Mouse (Mus musculus) hindbrain, embryonic 10.5 days (tissue): ENCODE data around the gene Eps8. TPM values are rescaled to one million over a fixed set of nuclear protein-coding genes. Genes with fewer than 3 reads are reported as not detected.

ENCODE experiments used
- DNase-seq: peaks from one replicate; pipeline ENCODE4 v3.0.0-alpha.2; 2017; ENCODE audit warnings: low spot score
- H3K27ac ChIP-seq: fragments of 300-500 bp; sonication (generic); 2 replicates; pipeline ENCODE4 v1.5.1; 2016; ENCODE audit warnings: mild to moderate bottlenecking, moderate library complexity
- H3K27me3 ChIP-seq: fragments of 300-500 bp; sonication (generic); 2 replicates; pipeline ENCODE4 v1.6.1; 2016; ENCODE audit warnings: mild to moderate bottlenecking; ENCODE audit not compliant: poor library complexity, insufficient read depth, severe bottlenecking
- H3K36me3 ChIP-seq: fragments of 300-500 bp; sonication (generic); 2 replicates; pipeline ENCODE4 v1.6.1; 2016; ENCODE audit warnings: mild to moderate bottlenecking, moderate library complexity
- H3K4me1 ChIP-seq: fragments of 300-500 bp; sonication (generic); replicated peaks from 2 replicates; pipeline ENCODE4 v1.6.1; 2016; ENCODE audit warnings: mild to moderate bottlenecking
- H3K4me3 ChIP-seq: fragments of 300-500 bp; sonication (generic); 2 replicates; pipeline ENCODE4 v1.5.1; 2016; ENCODE audit warnings: mild to moderate bottlenecking, moderate library complexity
- H3K9me3 ChIP-seq: fragments of 300-500 bp; sonication (generic); 2 replicates; pipeline ENCODE4 v1.6.1; 2016; ENCODE audit warnings: mild to moderate bottlenecking, moderate library complexity
- WGBS: fragments of 180-500 bp; shearing (Covaris S2); methylation state at CpG from one replicate; pipeline ENCODE4 v1.1.7; 2016; 5-methylcytosine and 5-hydroxymethylcytosine counted together
- polyA plus RNA-seq: library from polyadenylated mRNA; unstranded; fragments of >200 nt; fragmentation: Nextera tagmentation; extraction: Ambion mirVana; gene quantifications from 2 replicates; pipeline ENCODE4 v1.2.1, GENCODE M21; 2016

Eps8 gene
- polyA plus RNA-seq, 1 experiment from 2014 or later: 5.8 TPM

DNA sequence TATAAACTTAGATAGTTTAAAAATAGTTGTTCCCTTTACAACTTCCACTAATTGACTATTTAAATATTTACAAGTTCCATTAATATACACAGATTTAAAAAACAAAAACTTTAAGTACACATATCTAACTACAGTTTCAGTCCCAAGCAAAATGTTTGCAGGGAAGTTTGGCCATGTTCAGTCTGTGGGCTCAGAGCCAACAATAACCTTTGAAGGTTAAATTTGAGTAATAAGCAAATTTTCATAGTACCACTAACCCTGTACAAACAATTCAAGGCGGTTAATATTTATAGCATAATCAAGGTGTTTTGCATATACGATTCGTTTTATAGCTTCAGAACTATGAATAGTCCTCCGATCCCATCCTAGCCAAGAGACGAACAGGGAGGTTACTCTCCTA is 84.7 kb downstream of the Eps8 start:
- Histone ChIP-seq H3K4me3 (no peak overlapping the region), H3K36me3 (no peaks in the 10 kb centered on the region), H3K27ac (no peak overlapping the region), H3K27me3 (no peaks in the 10 kb centered on the region), H3K4me1 (peaks cover 4% of the 10 kb centered on the region; the same call in 1 of the 2 replicates), H3K9me3 (no peaks in the 10 kb centered on the region)
- no peak for DNase-seq
- 95% methylated on average over 5 of the region's 5 CpGs for WGBS

- Histone ChIP-seq H3K9me3 (no peaks in the 10 kb centered on the region), H3K36me3 (no peaks in the 10 kb centered on the region), H3K27ac (no peak overlapping the region), H3K27me3 (no peaks in the 10 kb centered on the region), H3K4me3 (no peak overlapping the region), H3K4me1 (peaks cover 4% of the 10 kb centered on the region; the same call in 1 of the 2 replicates)
- WGBS: 81% methylated on average over 6 of the region's 6 CpGs
- DNase-seq: no peak
Measured at GRCm38 (mm10) chr6:137569071-137569470, 85.6 kb downstream of the Eps8 start.

DNA sequence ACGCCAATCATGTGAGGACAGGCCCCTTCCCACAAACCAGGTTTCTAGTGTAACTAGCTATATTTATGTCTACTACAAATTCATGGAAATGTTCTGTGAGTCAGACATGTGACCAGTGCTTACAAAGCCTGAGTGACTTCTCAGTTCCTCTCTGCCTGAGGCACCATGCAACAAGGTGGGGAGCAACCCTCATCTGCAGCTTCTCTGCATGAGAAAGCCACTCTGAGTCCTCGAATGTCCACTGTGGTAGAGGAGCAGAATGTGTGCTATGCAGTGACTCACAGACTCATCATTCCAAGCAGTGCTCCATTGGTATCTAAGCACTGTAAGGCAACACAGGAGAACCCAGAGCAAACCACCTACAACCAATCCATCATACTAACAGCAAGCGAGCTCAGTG is 88.8 kb downstream of the Eps8 start:
- Histone ChIP-seq H3K4me1 (no peaks in the 10 kb centered on the region; the same call in 1 of the 2 replicates), H3K27ac (no peak overlapping the region), H3K36me3 (no peaks in the 10 kb centered on the region), H3K9me3 (no peaks in the 10 kb centered on the region), H3K4me3 (no peak overlapping the region), H3K27me3 (no peaks in the 10 kb centered on the region)
- no peak for DNase-seq
- 93% methylated on average over 3 of the region's 3 CpGs for WGBS

- whole genome bisulfite sequencing: 93% methylated on average over 6 of the region's 6 CpGs
- Histone ChIP-seq H3K27ac (no peak overlapping the region), H3K4me3 (no peak overlapping the region), H3K36me3 (no peaks in the 10 kb centered on the region), H3K9me3 (no peaks in the 10 kb centered on the region), H3K27me3 (no peaks in the 10 kb centered on the region), H3K4me1 (peaks cover 3% of the 10 kb centered on the region)
- no peak for DNase-seq
Measured at GRCm38 (mm10) chr6:137565454-137565853, 89.2 kb downstream of the Eps8 start.

DNA sequence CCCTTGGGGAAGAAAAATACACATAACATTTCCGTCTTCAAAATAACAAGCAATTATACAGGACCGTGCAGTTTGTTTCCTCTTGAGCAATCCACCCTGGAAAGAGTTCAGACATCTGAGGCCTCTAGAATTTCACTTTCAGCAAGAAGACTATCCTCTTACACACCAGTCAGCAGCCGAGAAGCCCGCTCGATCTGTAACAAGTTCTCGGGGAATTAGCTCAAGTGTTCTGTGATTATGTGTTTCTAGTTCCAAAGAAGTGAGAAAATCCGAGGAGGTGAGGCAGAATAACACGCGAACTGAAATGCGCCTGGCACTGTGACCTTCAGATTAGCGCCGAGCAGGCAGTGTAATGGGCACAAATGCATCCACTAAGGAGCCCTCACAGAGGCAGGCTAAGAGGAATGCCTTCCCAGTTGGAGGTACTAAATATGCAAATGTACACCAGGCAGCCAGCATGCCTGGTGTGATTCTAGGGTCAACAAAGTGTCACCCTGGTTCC is 94.3 kb downstream of the Eps8 start:
- H3K27me3 ChIP-seq: no peaks in the 10 kb centered on the region
- H3K9me3 ChIP-seq: no peaks in the 10 kb centered on the region
- WGBS: 42% methylated on average over 12 of the region's 12 CpGs
- peaks cover 13% of the 10 kb centered on the region for H3K4me1 ChIP-seq
- no peaks in the 10 kb centered on the region for H3K36me3 ChIP-seq
- no peak overlapping the region for H3K4me3 ChIP-seq
- no peak overlapping the region for H3K27ac ChIP-seq
- peak; percentile 13 for DNase-seq

- H3K27me3 ChIP-seq: no peaks in the 10 kb centered on the region
- no peaks in the 10 kb centered on the region for H3K36me3 ChIP-seq
- DNase-seq: no peak
- H3K4me3 ChIP-seq: no peak overlapping the region
- H3K27ac ChIP-seq: no peak overlapping the region
- no peaks in the 10 kb centered on the region for H3K9me3 ChIP-seq
- WGBS: 88% methylated on average over 13 of the region's 13 CpGs
- H3K4me1 ChIP-seq: peaks cover 13% of the 10 kb centered on the region
Measured at GRCm38 (mm10) chr6:137558840-137559239, 95.8 kb downstream of the Eps8 start.

- Histone ChIP-seq H3K27me3 (no peaks in the 10 kb centered on the region), H3K4me3 (no peak overlapping the region), H3K36me3 (no peaks in the 10 kb centered on the region), H3K27ac (no peak overlapping the region), H3K4me1 (peaks cover 13% of the 10 kb centered on the region), H3K9me3 (no peaks in the 10 kb centered on the region)
- no peak for DNase-seq
- 89% methylated on average over 2 of the region's 2 CpGs for WGBS
Measured at GRCm38 (mm10) chr6:137557671-137558070, 97.0 kb downstream of the Eps8 start.

- no peak overlapping the region for H3K27ac ChIP-seq
- DNase-seq: no peak
- 90% methylated on average over 4 of the region's 4 CpGs for WGBS
- H3K36me3 ChIP-seq: no peaks in the 10 kb centered on the region
- peaks cover 13% of the 10 kb centered on the region for H3K4me1 ChIP-seq
- no peaks in the 10 kb centered on the region for H3K9me3 ChIP-seq
- H3K4me3 ChIP-seq: no peak overlapping the region
- no peaks in the 10 kb centered on the region for H3K27me3 ChIP-seq
Measured at GRCm38 (mm10) chr6:137557159-137557558, 97.5 kb downstream of the Eps8 start.

- H3K4me3 ChIP-seq: no peak overlapping the region
- no peaks in the 10 kb centered on the region for H3K27me3 ChIP-seq
- DNase-seq: no peak
- WGBS: 90% methylated on average over 5 of the region's 5 CpGs
- peaks cover 13% of the 10 kb centered on the region for H3K4me1 ChIP-seq
- no peaks in the 10 kb centered on the region for H3K36me3 ChIP-seq
- no peaks in the 10 kb centered on the region for H3K9me3 ChIP-seq
- no peak overlapping the region for H3K27ac ChIP-seq
Measured at GRCm38 (mm10) chr6:137556636-137557035, 98.0 kb downstream of the Eps8 start.

DNA sequence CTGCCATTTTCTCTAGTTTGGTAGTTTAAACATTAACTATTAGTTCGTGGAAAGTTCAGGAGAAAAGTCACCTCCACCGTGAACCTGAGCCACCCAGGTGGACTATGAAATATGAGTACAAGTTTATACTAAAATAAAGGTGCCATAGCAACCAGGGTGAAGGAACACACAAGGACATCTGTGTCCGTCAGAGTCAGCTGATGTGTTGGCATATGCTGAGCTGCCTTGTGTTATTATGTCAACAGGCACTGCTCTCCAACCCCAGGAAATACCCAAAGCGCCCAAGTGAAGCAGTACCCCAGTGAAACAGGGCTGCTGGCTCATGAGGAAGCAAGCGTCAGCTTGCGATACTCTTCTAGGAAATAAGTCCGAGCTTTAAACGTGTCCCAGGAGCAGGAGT is 104.5 kb downstream of the Eps8 start:
- H3K4me3 ChIP-seq: no peak overlapping the region
- H3K36me3 ChIP-seq: no peaks in the 10 kb centered on the region
- no peaks in the 10 kb centered on the region for H3K27me3 ChIP-seq
- no peak for DNase-seq
- 0 out of 2 replicates have a peak, but pooled peaks cover 3% of the 10 kb centered on the region for H3K4me1 ChIP-seq
- WGBS: 81% methylated on average over 8 of the region's 8 CpGs
- no peaks in the 10 kb centered on the region for H3K9me3 ChIP-seq
- H3K27ac ChIP-seq: no peak overlapping the region

DNA sequence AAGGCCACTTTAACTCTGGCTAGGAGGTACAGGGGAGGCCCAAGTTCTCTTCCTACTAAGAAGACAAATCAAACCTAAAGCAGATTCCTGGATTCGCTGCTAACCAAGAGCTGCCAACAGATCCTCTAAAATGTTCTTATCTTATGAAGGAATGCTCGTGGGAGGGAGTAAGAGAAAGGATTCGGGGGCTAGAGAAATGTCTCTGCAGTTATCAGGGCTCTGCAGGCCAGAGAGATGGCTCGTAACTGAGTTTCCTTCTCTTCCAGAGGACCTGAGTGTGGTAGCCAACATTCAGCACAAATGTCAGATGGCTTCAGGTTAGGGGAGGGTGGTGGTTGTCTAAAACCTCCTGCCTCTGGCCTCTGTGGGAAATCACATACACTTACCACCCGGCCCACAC is 106.1 kb downstream of the Eps8 start:
- 81% methylated on average over 5 of the region's 5 CpGs for WGBS
- Histone ChIP-seq H3K9me3 (0 out of 2 replicates have a peak, but pooled peaks cover 2% of the 10 kb centered on the region), H3K27me3 (no peaks in the 10 kb centered on the region), H3K4me1 (peaks cover 6% of the 10 kb centered on the region; the same call in 1 of the 2 replicates), H3K4me3 (no peak overlapping the region), H3K27ac (no peak overlapping the region), H3K36me3 (no peaks in the 10 kb centered on the region)
- no peak for DNase-seq

DNA sequence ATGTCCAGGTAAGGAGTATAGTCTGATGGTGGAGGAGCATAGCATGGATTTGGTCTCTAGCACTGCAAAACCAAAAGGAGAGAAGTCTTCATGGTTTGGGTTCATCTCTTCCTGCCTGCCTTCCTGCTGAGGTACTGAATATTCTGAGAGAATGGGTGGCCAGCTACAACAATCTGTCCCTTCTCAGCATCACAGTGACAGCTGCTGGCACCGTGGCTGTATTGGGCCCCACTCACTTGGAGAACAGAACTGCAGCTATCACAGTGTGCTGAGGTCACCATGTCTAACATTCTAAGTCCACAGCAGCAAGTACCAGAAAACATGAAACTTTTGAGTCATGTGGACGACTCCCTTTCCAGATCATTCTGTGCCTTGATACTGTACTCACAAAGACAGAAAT is 107.1 kb downstream of the Eps8 start:
- WGBS: 85% methylated on average over 2 of the region's 2 CpGs
- no peaks in the 10 kb centered on the region for H3K27me3 ChIP-seq
- H3K36me3 ChIP-seq: no peaks in the 10 kb centered on the region
- no peak overlapping the region for H3K4me3 ChIP-seq
- H3K9me3 ChIP-seq: 0 out of 2 replicates have a peak, but pooled peaks cover 2% of the 10 kb centered on the region
- H3K27ac ChIP-seq: no peak overlapping the region
- H3K4me1 ChIP-seq: peaks cover 16% of the 10 kb centered on the region
- no peak for DNase-seq

- H3K27me3 ChIP-seq: no peaks in the 10 kb centered on the region; the same call in 1 of the 2 replicates
- peaks cover 31% of the 10 kb centered on the region for H3K4me1 ChIP-seq
- H3K4me3 ChIP-seq: no peak overlapping the region
- DNase-seq: no peak
- H3K27ac ChIP-seq: no peak overlapping the region
- no peaks in the 10 kb centered on the region for H3K36me3 ChIP-seq
- 84% methylated on average over 6 of the region's 6 CpGs for WGBS
- 0 out of 2 replicates have a peak, but pooled peaks cover 2% of the 10 kb centered on the region for H3K9me3 ChIP-seq
Measured at GRCm38 (mm10) chr6:137546101-137546500, 108.6 kb downstream of the Eps8 start.

- no peak for DNase-seq
- H3K36me3 ChIP-seq: no peaks in the 10 kb centered on the region
- H3K9me3 ChIP-seq: 0 out of 2 replicates have a peak, but pooled peaks cover 2% of the 10 kb centered on the region
- no peak overlapping the region for H3K4me3 ChIP-seq
- 90% methylated on average over 3 of the region's 3 CpGs for WGBS
- H3K4me1 ChIP-seq: peaks cover 37% of the 10 kb centered on the region
- H3K27ac ChIP-seq: no peak overlapping the region
- no peaks in the 10 kb centered on the region; the same call in 1 of the 2 replicates for H3K27me3 ChIP-seq
Measured at GRCm38 (mm10) chr6:137545341-137545740, 109.3 kb downstream of the Eps8 start.
